Mouse (Mus musculus) frontal cortex, postnatal 25 days (tissue): ENCODE results near the gene Mthfs.
"Not testable (repeated sequence)": the region's sequence is repeated elsewhere in the genome, so short reads cannot be mapped to it uniquely, and the experiment has no call there.

Experiments
- DNase-seq, 2 experiments: peaks; one replicate each; pipeline ENCODE4 v3.0.0; 2022; ENCODE audit warnings: low spot score in 2 of 2

Gene Mthfs

DNA sequence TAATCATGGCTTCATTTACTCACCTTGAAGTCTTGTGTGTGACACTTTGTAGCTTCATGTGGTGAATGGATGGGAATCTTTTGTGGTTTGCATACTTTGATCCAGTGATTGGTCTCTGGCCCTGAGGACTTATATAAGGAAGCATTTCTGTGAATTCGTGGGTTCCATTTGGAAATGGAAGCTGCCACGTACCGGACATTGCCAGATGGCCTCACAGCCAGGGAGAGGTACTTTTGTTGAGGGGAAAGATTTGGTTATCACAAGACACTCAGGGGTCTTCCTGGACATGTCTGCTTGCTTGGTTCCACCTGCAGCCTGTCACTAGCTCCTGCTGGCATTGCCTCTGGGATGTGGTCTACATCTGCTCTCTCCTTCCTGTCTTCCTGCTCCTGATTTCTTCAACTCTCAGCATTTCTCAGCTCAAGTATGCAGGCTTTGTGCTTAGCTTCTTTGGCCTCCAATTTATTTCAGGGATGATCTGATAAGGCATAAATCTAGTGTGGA lies 30.1 kb downstream of the Mthfs start:
- not testable (repeated sequence) for DNase-seq

DNA sequence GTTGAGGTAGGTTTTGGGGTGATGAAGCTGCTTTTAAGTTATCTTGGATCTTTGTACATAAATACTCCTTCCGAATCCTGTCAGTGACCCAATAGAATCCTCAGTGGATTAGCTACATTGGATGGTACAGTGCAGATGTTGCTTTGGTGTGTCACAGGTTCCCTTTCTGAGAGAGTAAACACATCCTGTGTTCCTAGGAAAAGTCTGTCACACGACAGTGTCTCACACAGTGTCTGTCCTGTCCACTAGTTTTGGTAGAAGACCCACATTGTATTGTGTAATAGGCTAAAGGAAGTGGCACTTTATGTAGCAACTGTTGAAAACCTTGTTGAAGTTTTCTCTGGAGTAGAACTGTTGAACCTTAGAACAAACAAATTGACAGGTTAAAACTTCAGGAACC lies 42.9 kb downstream of the Mthfs start:
- DNase-seq, result no peak

DNA sequence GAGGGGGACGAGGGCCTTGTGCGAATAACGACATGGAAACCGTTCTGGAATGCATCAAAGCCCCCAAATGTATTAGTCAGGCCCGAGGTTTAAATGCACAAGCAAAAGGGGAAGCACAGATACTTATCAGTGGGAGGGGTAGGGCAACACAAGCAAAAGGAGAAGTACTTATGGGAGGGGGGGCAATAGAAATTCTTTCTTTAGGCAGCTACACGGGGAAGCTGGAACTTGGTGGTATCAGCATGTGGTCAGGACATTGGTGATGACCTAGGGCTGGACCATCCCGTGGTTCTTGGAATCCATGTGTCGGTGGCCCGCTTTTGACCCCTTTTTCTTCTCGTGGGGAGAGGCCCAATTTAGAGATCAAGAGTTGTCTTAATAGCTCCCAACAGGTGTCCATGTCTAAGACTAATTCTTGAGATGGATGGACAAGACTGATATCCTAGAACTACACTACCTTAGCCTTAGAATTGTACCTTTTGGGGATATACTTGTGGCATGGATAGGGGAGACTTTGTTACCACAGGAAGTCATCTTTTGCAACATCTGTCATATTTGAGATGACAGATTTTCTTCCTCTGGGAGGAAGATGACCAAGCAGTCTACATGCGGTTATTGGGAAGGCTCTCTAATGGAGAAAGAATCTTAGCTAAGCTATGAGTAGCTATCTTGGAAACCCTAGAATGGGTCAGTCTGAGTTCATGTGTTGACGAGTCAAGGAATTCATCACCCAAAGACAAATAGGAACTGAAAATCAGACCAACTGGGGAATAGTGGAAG lies 46.3 kb downstream of the Mthfs start:
- DNase-seq, result no peak

DNA sequence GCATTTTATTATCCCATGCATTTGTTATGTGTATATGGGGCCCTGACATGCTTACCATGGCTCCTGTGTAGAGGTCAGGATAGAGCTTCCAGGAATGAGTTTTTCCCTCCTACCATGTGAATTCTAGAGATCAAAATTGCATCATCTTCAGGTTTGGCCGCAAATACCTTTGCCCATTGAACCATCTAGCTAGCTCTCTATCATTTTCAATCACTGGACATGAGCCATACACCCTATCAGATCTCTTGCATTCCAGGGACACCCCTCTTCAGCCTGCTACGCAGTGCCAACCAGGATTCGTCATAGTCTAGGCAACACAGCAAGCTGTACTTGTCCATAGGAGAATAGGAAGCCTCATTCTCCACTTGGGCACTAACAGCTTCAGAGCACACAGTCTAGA lies 53.5 kb downstream of the Mthfs start:
- no peak for DNase-seq

DNA sequence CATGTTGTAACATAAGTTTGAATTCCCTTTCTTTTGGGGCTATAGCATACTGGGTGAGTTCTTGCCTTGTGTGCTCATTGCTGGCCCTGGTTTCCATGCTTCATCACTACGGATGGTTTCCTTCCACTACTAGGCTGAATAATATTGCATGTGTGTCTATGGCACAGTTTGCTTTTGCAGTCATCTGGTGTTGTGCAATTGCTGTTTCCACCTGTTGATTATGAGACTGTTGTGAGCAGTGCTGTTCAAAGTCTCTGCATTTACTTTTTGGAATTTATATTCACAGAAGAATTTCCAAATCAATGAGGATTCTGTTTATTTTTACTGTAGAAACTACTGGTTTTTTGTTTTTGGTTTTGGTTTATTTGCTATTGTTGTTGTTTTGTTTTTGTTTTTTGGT lies 54.1 kb downstream of the Mthfs start:
- DNase-seq, result no peak

DNA sequence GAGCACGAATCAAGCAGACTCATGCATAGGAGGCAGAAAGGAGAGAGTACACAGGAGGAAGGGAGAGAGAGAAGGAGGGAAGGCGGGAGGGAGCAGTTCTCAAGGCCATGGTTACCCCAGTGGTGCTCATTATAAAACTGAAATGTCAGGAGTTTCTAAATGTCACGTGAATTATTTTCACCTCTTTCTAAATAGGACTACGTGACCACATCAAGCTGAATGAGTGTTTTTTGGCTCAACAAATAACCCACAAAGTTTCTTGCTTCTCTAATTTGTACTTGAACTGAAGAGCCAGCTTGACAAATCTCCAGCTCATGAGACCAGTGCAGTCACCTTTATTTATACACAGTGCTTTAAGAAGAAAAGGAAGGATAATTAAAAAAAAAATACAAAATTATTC lies 56.6 kb downstream of the Mthfs start:
- DNase-seq, result no peak

DNA sequence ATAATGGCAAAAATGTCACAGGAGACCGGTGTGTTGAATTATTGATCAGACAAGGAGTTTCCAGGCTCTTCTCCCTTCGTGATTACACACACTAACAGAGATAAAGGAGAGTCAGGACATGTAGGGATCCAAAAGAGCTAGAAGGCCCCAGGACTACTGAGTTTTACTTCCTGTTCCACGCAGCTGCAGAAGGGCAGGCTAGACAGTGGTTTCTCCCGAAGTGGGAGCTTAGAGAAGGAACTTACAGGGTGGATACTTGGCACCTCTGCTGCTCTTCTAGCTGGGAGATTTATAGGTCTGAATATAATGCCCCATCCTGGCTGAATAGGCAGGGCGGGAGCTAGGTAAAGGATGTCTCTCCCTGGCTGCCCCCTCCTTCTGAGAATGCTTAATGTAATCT lies 57.1 kb downstream of the Mthfs start:
- no peak for DNase-seq

DNA sequence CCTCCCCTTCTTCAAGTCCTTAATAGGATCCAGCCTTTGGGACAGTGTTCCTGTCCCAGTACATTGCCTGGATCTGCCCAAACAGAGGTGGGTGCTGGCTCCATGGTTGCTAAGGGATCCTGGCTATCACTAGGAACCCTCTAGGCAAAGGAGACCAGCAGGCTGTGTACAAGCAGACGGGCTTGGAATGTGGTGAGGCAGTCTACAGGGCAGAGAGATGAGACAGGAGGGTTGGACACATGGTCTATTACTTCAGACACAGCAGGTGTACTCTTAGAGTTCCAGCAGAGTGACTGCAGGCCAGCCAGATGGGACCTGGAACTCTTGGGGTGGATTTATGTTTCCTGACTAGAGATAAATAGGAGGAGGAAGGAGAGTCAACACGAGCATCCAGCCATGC lies 59.9 kb downstream of the Mthfs start:
- no peak for DNase-seq

DNA sequence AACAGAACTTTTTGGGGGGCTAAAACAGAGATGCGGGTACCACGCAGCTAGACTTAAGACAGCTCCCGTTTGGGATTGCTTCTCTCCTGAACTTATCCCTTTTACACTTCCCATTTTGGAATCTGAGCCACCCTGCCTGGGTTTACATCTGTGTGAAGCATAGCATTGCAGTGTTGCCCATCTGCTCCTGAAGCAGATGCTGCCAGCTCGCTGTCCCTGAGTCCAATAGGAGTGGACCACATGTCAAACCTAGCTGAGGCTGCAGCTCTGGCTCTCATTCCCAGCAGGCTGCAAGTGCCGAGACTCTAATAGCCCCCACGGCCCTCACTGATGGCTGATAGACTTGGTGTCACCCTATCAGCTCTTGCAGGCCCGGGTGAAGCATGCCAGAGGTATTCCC lies 63.3 kb downstream of the Mthfs start:
- no peak for DNase-seq

DNA sequence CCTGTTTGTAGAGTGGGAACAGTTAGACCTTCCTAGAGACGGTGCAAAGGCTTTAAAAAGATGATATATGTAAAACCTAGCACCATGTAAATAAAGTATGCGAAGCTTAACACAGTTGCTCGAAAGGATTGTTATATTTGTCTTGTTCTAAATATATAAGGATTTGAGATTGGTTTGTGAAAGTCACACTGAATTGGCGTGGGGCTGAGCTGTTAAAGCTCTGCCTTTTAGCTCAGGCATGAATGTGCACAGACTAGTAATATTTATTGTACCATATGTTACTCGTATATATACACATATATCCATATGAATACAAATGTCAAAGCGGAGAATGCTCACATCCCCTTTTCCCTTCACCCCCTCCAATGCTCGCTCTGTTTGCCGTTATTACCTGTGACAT lies 67.7 kb downstream of the Mthfs start:
- DNase-seq, result no peak

DNA sequence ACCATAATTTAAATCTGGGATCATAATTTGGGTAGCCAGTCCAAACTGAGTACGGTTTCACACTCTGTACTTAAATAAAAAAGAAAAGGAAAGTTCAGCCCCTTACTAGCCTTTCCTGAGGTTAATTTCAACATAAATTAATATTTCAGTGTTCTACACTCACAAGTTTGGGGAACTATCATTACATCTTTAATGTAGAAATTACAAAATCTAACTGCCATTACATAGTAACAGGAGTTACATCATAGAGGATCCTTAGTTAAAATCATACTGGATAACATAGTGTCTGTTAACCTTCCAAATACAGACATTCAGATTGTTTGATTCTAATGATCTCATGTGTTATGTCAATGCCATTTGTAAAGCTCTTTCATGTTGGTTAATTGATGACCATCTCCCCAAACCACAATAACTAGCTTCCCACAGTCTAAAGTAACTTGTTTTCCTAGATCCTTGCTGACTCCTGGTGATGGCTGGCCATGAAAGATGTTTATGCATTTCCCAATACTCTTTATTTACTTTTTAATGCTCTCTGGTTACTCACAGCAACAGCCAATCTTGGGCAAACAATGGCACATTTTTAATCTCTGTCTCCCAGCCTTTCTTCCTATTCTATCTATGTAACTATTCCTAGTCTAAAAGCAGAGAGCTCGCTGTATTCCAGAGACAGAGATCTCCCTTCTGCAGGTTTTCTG lies 72.0 kb downstream of the Mthfs start:
- no peak for DNase-seq

DNA sequence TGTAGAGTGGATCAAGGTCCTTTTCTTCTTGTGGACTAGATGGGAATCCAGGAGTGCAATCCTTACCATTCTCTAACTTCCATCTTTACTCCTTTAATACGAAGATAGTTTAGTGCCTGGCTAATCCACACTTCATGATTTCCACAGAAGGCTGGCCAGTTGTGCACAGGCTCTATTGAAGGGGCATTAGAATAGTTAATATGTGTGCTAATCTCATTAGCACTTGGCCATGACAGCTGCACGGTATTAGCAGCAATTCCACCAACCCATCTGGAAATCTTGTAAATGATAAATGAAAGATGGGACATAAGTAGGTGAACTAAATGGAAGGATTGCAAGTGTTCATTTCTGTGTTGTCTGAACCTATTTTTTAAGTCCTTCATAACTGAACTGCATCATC lies 77.6 kb downstream of the Mthfs start:
- DNase-seq, result no peak

DNA sequence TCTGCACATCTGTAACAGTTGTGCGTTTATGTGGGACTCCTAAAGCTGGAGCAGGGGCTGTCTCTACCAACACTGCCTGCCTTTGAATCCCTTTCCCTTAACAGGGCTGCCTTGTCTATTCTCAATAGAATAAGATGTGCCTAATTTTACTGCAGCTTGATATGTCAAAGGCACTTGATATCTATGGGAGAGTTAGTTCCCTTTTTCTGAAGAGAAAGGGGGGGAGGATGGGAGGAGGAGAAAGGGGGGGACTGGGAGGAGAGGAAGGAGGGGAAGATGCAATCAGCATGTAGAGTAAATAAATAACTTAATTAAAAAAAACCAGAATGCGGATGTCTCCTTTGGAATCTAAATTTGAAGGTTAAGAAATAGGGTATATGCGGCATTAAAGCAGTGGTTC lies 82.9 kb downstream of the Mthfs start:
- no peak for DNase-seq

DNA sequence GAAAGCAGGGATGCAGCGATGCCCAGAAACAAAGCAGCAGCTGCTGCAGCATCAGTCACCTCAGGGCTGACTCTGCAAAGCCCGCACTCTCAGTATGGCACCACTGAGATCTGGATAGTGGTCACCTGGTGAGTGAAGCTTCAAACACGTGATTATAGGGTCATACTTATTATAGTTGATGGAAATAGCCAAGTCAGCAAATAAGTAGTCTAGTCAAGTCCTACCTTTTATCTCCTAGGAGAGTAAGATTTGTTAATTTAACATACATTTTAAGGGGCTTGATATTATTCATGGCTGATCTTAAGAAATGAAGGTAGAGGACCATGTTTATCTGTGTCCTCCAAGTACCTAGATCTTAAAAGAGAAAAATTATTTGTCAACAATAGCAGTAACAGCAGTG lies 83.6 kb downstream of the Mthfs start:
- no peak for DNase-seq

DNA sequence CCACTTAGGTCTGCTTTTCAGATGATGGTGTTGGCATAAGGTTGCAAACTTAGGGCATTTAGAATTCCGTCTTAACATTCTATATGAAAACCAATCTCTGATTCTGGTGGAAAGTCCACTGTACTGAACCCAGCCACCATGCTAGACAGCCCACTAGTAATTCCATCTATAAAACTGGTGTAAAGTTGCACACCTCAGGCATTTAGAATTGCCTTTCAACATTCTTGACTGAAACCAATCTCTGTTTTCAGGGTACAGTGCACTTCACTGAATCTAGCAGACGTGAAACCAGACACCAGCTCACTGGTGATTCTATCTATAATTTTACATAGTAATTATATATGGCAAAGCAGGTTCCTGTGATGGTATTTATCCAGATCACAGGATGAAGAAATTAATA lies 95.2 kb downstream of the Mthfs start:
- DNase-seq, result no peak

DNA sequence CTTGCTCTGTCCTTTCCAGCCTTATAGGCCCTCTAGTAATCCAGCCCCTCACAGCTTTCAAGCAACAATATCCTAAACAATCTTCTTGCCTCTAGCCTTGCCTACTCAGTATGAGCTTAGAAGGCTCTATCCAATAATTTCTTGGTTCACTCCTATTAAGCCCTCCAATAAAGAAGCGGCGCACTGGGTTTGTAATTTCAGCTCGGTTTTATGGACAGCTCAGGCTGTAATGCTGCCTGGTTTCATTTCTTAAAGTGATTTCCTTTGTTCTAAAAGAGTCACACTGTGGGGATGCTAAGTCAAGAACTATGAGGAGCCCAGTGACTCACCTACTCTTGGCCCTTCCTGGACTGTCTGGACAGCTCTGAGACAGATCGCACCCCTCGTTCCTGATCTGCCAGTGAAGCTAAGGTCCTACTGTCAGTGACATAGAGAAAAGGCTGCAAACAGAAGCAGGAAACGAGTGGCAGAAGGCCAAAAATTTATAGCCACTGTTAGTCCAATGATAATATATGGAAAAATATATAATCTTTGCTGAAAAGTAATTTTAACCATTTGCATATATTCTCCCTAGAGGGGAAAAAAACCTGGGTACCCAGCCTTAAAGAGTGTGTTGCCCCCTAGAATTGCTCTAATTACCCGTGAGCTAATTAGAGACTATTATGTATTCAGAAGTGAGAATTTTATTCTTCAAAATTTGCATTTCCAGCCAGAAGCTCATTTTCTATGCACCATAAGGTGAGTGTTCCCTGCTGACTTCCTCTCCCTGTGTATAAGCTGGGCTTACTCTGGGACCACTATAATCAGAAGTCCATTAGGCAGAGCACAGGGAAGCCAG lies 98.1 kb downstream of the Mthfs start:
- no peak for DNase-seq

DNA sequence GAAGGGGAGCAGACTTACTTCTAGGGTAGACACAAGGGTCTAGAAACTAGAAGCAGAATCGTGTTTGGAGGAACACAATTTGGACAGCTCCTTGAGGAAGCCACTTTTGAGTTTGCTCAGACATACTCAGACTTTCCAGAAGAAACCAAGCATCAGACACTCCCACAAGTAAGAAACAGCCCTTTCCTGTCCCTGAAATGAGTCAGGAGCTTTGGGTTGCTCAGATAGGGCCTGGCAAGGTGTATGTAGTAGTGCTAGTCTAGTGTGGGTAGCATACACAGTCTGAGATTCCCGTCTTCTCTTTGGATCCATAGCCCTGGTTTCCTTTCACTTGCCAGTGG lies 98.7 kb downstream of the Mthfs start:
- no peak for DNase-seq

DNA sequence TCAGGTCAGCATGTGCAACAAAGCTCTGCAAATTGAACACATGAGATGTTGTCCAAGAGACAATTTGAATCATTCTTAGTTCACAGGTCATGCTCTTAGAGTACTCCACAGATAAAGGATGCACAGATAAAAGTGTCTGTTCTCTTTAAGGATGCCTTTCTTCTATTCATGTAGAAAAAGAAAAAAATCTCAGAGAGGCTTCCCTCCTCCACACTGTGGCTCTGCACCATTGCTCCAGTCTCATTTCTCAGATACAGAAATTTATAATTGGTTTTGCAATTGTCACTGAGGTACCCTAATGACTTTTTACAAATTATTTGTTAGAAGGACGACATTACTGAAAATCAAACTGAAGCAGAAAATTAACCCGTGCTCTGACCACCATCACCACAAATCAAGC lies 101.2 kb downstream of the Mthfs start:
- no peak for DNase-seq

DNA sequence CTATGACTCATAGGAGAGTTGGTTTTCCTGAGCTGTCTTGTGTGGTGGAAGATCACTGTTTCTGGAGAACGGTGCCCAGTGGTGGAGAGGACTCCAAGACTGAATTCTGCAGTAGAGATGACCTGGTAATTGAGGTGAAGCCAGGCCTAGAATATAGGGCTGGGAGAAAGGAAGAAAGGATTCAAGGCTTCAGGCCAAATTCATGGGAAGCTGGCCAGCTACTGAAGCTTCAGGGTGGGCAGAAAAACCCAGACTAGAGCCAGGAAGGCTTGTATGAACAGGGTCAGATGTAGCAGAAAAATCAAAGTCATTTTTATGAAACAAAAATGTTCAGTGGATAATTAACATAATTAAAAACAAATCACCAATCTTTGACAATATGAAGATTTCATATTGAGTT lies 163.3 kb downstream of the Mthfs start:
- DNase-seq, result no peak

DNA sequence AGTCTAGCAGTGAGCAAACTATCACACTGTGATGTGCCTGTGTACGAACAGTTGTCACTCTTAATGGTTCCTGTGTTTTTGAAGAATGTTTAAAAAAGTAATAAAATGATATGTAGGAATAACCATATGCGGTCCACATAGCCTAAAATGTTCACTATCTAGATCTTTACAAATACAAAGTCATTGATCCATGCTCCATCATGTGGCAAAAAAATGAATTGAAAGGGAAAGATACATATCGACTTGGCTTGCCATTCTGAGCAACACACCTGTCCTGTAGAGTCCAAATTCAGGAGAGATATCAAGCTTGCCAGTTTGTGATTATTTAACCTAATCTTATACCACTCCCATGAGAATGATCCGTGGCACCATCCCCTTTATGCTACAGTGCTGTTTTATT lies 164.2 kb downstream of the Mthfs start:
- no peak for DNase-seq

DNA sequence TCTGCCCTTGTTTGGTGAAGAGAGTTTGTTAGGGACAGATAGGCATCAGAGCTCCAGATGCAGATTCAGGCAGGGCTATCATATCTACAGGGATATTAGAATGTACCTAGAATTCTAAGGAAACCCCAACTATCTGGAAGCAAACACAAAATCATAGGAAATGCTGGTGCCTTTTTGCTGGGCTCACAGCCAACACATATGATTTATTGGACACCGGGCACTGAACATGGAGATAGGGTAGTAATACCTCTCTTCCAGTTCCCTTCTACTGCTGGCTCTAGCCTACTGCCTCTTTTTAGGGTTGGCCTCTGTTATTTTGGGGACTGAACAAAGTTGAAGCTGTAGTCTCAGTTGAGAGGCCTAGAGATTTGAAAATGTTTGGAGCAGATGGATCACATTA lies 192.6 kb downstream of the Mthfs start:
- no peak for DNase-seq
